Mouse (Mus musculus) central nervous system, embryonic 18 days (tissue): ENCODE results near the gene Ramp3. TPM values are rescaled to one million over a fixed set of nuclear protein-coding genes. Genes with fewer than 3 reads are reported as not detected.

Experiments used
- polyA plus RNA-seq: library from polyadenylated mRNA; depleted of rRNA; stranded (reverse); fragments of >200 nt; gene quantifications from 2 replicates; pipeline ENCODE4 v1.2.3, GENCODE M21; 2012; rRNA removed

The Ramp3 gene
- polyA plus RNA-seq: 17.8 and 18.9 TPM in 2 replicates

GRCm38 (mm10) chr11:6658271-6658670, at the start of gene Ramp3:
Gene Ramp3, plus strand, starts transcription at chr11:6658521.

GRCm38 (mm10) chr11:6625478-6626387, 32.6 kb upstream of the Ramp3 start, which contains the start of gene Tbrg4:
Gene Tbrg4, minus strand, starts transcription at chr11:6626067.

GRCm38 (mm10) chr11:6638537-6638936, 19.8 kb upstream of the Ramp3 start, which contains the start of gene Wap:
Gene Wap, minus strand, starts transcription at chr11:6638637.

Other genes starting within 250 kb of the Ramp3 start
- 3,203 and 3,709 TPM in 2 replicates for gene Ppia, start 243.1 kb upstream of the Ramp3 start, polyA plus RNA-seq
- 140 and 150 TPM in 2 replicates for gene H2afv, start 214.1 kb upstream of the Ramp3 start, polyA plus RNA-seq
- 13.3 and 13.9 TPM in 2 replicates for gene Purb, start 182.6 kb upstream of the Ramp3 start, polyA plus RNA-seq
- 0.51 and 0.59 TPM in 2 replicates for gene Myo1g, start 137.6 kb upstream of the Ramp3 start, polyA plus RNA-seq
- gene Ccm2, start 111.6 kb upstream of the Ramp3 start, polyA plus RNA-seq: 95.6 and 97.5 TPM in 2 replicates
- gene Nacad, start 52.5 kb upstream of the Ramp3 start, polyA plus RNA-seq: 87.6 and 97.1 TPM in 2 replicates
- 73.0 and 74.1 TPM in 2 replicates for gene Tbrg4, start 32.5 kb upstream of the Ramp3 start, polyA plus RNA-seq
- gene Wap, start 19.9 kb upstream of the Ramp3 start, polyA plus RNA-seq: not detected in 2 replicates
- gene Gm11983, start 179.1 kb downstream of the Ramp3 start, polyA plus RNA-seq: not detected in 2 replicates